Mouse (Mus musculus) stomach, embryonic 15.5 days (tissue): ENCODE measurements around the gene Pip4k2b. TPM values are rescaled to one million over a fixed set of nuclear protein-coding genes. Genes with fewer than 3 reads are reported as not detected.

Source experiments
- ATAC-seq: fragments of 200-750 bp; cut with Nextera tagmentation; 2 replicates; pipeline ENCODE4 v1.8.0; 2017; ENCODE audit warnings: low read depth, moderate number of reproducible peaks, moderate TSS enrichment; ENCODE audit not compliant: insufficient read depth, low FRiP score
- H3K27ac ChIP-seq: fragments of 300-500 bp; sonication (generic); 2 replicates; pipeline ENCODE4 v1.5.1; 2015; ENCODE audit warnings: mild to moderate bottlenecking, inconsistent platforms
- H3K27me3 ChIP-seq: fragments of 300-500 bp; sonication (generic); replicated peaks from 2 replicates; pipeline ENCODE4 v1.6.1; 2015; ENCODE audit warnings: inconsistent platforms
- H3K36me3 ChIP-seq: fragments of 300-500 bp; sonication (generic); 2 replicates; pipeline ENCODE4 v1.6.1; 2015; ENCODE audit warnings: inconsistent platforms
- H3K4me1 ChIP-seq: fragments of 300-500 bp; sonication (generic); 2 replicates; pipeline ENCODE4 v1.6.1; 2015; ENCODE audit warnings: inconsistent platforms
- H3K4me2 ChIP-seq: fragments of 300-500 bp; sonication (generic); 2 replicates; pipeline ENCODE4 v1.6.1; 2015; ENCODE audit warnings: mild to moderate bottlenecking, inconsistent platforms
- H3K4me3 ChIP-seq: fragments of 300-500 bp; sonication (generic); replicated peaks from 2 replicates; pipeline ENCODE4 v1.5.1; 2015; ENCODE audit warnings: inconsistent platforms
- H3K9ac ChIP-seq: fragments of 300-500 bp; sonication (generic); 2 replicates; pipeline ENCODE4 v1.6.1; 2015; ENCODE audit warnings: inconsistent platforms
- H3K9me3 ChIP-seq: fragments of 300-500 bp; sonication (generic); 2 replicates; pipeline ENCODE4 v1.6.1; 2016; ENCODE audit warnings: inconsistent platforms
- WGBS: fragments of 180-500 bp; shearing (Covaris S2); methylation state at CpG from one replicate; pipeline ENCODE4 v1.1.7; 2015; 5-methylcytosine and 5-hydroxymethylcytosine counted together
- polyA plus RNA-seq: library from polyadenylated mRNA; unstranded; fragments of >200 nt; fragmentation: Nextera tagmentation; extraction: Ambion mirVana; gene quantifications from 2 replicates; pipeline ENCODE4 v1.2.1, GENCODE M21; 2015

Gene Pip4k2b
- polyA plus RNA-seq, 1 experiment from 2014 or later = 1.5 TPM

- Histone ChIP-seq H3K27me3 (no peaks in the 10 kb centered on the region), H3K9ac (peak overlapping the region; percentile 82; the same call in 1 of the 2 replicates), H3K27ac (peak overlapping the region; percentile 99), H3K4me1 (peaks cover 53% of the 10 kb centered on the region), H3K36me3 (no peaks in the 10 kb centered on the region), H3K4me2 (peak overlapping the region; percentile 92), H3K4me3 (peak overlapping the region; percentile 89), H3K9me3 (no peaks in the 10 kb centered on the region)
- WGBS = 3% methylated on average over 14 of the region's 14 CpGs
- ATAC-seq = no peak
These were observed 46.5 kb downstream of the Pip4k2b start for GRCm38 (mm10) chr11:97697891-97698529.

- H3K4me3 ChIP-seq = peak overlapping the region; percentile 89
- peak overlapping the region; percentile 92 for H3K4me2 ChIP-seq
- peaks cover 53% of the 10 kb centered on the region for H3K4me1 ChIP-seq
- WGBS = 49% methylated on average over 11 of the region's 11 CpGs
- H3K27me3 ChIP-seq = no peaks in the 10 kb centered on the region
- no peaks in the 10 kb centered on the region for H3K9me3 ChIP-seq
- ATAC-seq = no peak
- H3K36me3 ChIP-seq = no peaks in the 10 kb centered on the region
- peak overlapping the region; percentile 99 for H3K27ac ChIP-seq
- H3K9ac ChIP-seq = peak overlapping the region; percentile 82; the same call in 1 of the 2 replicates
These were observed 47.2 kb downstream of the Pip4k2b start for GRCm38 (mm10) chr11:97697199-97697890.

- Histone ChIP-seq H3K9me3 (no peaks in the 10 kb centered on the region), H3K9ac (no peak overlapping the region), H3K4me2 (no peak overlapping the region), H3K27me3 (no peaks in the 10 kb centered on the region), H3K27ac (no peak overlapping the region), H3K4me3 (no peak overlapping the region), H3K36me3 (peaks cover 6% of the 10 kb centered on the region), H3K4me1 (peaks cover 50% of the 10 kb centered on the region)
- 74% methylated on average over 8 of the region's 8 CpGs for WGBS
- no peak for ATAC-seq
These were observed 47.8 kb downstream of the Pip4k2b start for GRCm38 (mm10) chr11:97696669-97697068.

DNA sequence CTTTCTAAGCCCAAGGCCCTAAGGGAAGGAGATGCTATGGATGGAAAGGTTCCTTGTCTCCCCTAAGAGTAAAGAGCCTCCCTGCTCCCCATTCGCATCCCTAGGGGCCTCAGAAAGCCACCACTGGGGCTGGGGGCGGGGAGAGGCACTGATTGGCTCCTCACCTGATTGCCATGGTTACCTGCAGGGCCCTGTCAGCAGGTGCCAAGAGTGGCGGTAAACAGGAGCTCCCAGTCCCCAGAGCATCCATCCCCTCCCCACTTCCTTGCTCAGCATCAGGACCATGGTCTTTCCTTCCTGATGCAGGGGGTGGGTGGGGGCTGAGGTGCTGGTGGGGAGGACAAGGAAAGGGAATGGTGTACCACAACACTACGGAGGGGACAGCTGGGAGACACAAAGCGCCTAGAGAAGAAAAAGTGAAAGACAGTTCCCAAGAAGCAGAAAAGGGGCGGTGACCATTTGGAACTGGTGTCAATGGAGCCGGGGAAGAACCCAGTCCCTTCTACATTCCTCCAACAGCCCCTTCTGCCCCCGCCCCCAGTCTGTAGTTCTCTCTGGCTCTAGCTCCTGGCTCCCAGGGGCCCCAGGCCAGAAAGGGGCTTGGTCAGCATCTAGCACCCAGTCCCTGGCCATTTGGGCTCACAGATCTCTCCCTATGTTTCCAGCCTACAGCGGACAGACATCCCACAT lies 48.6 kb downstream of the Pip4k2b start:
- ATAC-seq = no peak
- Histone ChIP-seq H3K27ac (peak overlapping the region; percentile 76), H3K27me3 (no peaks in the 10 kb centered on the region), H3K4me2 (peak overlapping the region; percentile 24), H3K9ac (no peak overlapping the region; the same call in 1 of the 2 replicates), H3K4me3 (0 out of 2 replicates have a peak overlapping the region, but pooled peaks have one; percentile 1), H3K9me3 (no peaks in the 10 kb centered on the region), H3K4me1 (peaks cover 42% of the 10 kb centered on the region), H3K36me3 (peaks cover 14% of the 10 kb centered on the region)
- WGBS = 45% methylated on average over 9 of the region's 9 CpGs

DNA sequence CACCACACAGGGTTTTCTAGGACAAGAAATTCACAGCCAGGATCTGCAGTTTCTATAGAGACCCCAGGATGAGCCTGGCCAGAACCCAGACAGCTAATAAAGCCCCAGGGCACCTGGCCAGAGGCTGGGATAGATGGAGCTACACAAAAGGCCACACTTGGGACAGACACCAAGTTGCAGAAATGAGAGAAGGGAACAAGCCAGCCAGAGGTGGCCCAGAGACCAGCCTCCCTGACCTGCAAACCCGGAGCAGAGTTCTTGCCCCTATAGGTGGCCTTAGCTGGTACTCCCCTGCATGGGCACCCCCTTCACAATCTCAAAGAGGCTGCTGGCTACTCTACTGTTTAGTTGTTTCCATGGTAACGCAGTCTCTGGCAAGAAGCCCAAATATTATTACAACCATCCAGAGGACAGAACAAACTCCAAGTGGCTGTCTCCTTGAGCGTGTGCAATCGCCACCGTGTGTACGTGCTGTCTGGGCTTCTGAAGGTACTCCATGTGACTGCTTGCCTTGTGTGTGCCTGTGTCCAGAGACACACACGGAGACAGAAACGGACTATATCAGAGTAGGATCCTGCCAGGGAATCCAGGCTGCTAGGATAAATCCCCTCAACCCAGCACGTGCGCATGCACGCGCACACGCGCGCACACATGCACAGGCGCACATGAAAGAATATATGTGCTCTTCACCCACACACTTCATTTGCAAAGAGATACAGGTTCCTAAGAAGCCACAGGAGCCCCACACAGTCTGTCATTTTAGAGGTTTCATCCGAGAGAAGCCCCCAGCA lies 49.4 kb downstream of the Pip4k2b start:
- Histone ChIP-seq H3K4me3 (0 out of 2 replicates have a peak overlapping the region, but pooled peaks have one; percentile 1), H3K9me3 (no peaks in the 10 kb centered on the region), H3K27me3 (no peaks in the 10 kb centered on the region), H3K4me2 (peak overlapping the region; percentile 24), H3K36me3 (peaks cover 22% of the 10 kb centered on the region), H3K4me1 (peaks cover 40% of the 10 kb centered on the region), H3K27ac (peak overlapping the region; percentile 76), H3K9ac (no peak overlapping the region)
- 48% methylated on average over 17 of the region's 17 CpGs for WGBS
- 0 out of 2 replicates have a peak, but pooled peaks have one; percentile 4 for ATAC-seq

DNA sequence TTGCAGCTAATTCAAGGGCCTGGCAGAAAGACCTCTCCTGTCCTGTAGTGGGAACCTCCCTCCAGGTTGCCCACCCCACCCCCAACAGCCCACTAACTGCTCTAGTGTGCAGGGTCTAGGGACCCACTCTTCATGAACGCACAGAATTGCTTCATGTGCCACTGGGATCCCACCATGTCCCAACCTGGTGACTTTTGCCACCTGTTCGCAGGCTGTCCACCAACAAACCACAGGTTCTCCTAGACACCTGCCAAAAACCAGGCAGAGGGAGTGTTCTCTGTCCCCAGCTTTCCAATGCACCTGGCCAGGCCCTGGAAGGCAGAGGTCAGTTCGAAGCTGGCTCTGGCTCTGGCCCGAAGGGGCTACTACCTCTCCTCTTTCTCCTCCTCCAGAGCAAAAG lies 50.1 kb downstream of the Pip4k2b start:
- H3K4me3 ChIP-seq = no peak overlapping the region
- no peaks in the 10 kb centered on the region for H3K9me3 ChIP-seq
- no peak for ATAC-seq
- peak overlapping the region; percentile 76; the same call in 1 of the 2 replicates for H3K27ac ChIP-seq
- 78% methylated on average over 4 of the region's 4 CpGs for WGBS
- H3K9ac ChIP-seq = no peak overlapping the region
- peak overlapping the region; percentile 24 for H3K4me2 ChIP-seq
- no peaks in the 10 kb centered on the region for H3K27me3 ChIP-seq
- peaks cover 25% of the 10 kb centered on the region for H3K36me3 ChIP-seq
- H3K4me1 ChIP-seq = peaks cover 40% of the 10 kb centered on the region

- H3K9me3 ChIP-seq = no peaks in the 10 kb centered on the region
- 30% methylated on average over 10 of the region's 10 CpGs for WGBS
- no peak overlapping the region for H3K9ac ChIP-seq
- no peak overlapping the region for H3K27ac ChIP-seq
- no peak overlapping the region for H3K4me3 ChIP-seq
- peaks cover 29% of the 10 kb centered on the region for H3K36me3 ChIP-seq
- H3K4me1 ChIP-seq = peaks cover 29% of the 10 kb centered on the region
- no peak for ATAC-seq
- H3K4me2 ChIP-seq = no peak overlapping the region
- no peaks in the 10 kb centered on the region for H3K27me3 ChIP-seq
These were observed 54.6 kb downstream of the Pip4k2b start for GRCm38 (mm10) chr11:97689861-97690260.

GRCm38 (mm10) chr11:97687061-97687460 lies 57.4 kb downstream of the Pip4k2b start:
- Histone ChIP-seq H3K4me3 (no peak overlapping the region), H3K27me3 (no peaks in the 10 kb centered on the region), H3K4me1 (peaks cover 23% of the 10 kb centered on the region; the same call in 1 of the 2 replicates), H3K4me2 (no peak overlapping the region), H3K27ac (no peak overlapping the region), H3K36me3 (peaks cover 27% of the 10 kb centered on the region), H3K9me3 (no peaks in the 10 kb centered on the region), H3K9ac (no peak overlapping the region)
- no peak for ATAC-seq
- WGBS = 89% methylated on average over 3 of the region's 3 CpGs

DNA sequence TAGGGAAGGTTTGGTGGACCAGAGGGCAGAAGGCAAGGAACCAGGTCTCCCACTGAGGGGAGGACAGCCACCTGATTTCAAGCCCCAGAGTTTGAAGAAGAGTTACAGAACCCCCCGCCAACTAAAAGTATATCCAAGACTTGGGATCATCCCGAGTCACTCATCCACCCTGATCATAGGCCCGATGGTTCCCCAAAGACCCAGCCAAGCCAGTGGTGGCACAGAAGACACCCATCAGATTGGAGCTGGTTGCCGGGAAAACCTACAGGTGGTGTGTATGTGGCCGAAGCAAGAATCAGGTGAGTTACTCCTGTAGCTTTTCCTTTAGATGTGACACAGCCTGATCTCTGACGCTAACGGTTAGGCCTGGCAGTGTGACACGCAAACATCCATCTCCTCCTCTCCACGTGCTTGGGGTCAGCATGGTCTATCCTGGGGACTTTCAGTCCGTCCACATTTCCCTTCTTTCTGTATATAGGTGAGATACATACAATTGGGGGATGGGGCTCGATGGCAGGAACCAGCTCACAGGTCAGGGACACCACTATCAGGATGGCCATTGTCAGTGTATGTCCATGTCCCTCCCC lies 58.1 kb downstream of the Pip4k2b start:
- H3K36me3 ChIP-seq = peaks cover 23% of the 10 kb centered on the region
- H3K27me3 ChIP-seq = no peaks in the 10 kb centered on the region
- ATAC-seq = no peak
- no peak overlapping the region for H3K27ac ChIP-seq
- H3K4me2 ChIP-seq = peak overlapping the region; percentile 62
- H3K4me3 ChIP-seq = peak overlapping the region; percentile 40
- H3K4me1 ChIP-seq = peaks cover 23% of the 10 kb centered on the region; the same call in 1 of the 2 replicates
- H3K9me3 ChIP-seq = no peaks in the 10 kb centered on the region
- 0 out of 2 replicates have a peak overlapping the region, but pooled peaks have one; percentile 25 for H3K9ac ChIP-seq
- WGBS = 60% methylated on average over 11 of the region's 11 CpGs

DNA sequence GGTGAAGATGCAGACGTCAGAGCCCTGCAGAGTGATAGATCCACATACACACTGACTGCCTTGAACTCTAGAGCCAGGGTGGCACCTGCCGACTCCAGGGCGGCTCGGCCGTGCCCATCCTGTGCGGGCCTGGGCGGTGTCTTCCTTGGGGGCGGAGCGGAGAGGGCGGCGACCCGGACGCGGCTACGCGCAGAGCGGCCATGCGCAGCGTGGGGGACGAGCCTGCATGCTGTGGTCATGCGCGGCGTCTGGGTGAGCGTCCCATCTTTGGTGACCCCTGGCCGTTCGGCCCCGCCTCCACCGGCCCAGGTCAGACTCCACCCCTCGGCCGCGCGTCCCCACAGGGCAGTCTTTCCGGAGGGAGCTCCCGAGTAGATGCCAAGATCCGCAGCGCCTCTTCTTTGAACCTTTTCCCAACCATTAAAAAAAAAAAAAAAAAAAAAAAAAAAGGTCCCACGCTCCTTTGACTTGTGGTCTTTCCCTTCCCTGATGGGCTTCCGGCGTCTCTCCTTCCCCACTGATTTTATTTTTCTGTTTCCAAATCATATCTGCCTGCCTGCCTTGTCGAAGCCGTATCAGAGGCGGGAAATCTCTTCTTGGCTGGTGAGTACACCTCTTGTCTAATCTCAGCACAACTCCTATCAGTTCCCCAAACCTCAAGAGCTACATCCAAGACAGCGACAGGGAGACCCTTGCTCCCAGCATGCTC lies 58.7 kb downstream of the Pip4k2b start, which contains the start of gene Cisd3:
Gene Cisd3, plus strand, starts transcription at position 214 of the 709 bp plus-strand sequence.
- H3K9me3 ChIP-seq = no peaks in the 10 kb centered on the region
- peaks cover 20% of the 10 kb centered on the region for H3K36me3 ChIP-seq
- H3K9ac ChIP-seq = 0 out of 2 replicates have a peak within 1 kb of the TSS, but pooled peaks have one; percentile 25
- ATAC-seq = peak; percentile 86
- H3K27me3 ChIP-seq = no peaks in the 10 kb centered on the region
- peak within 1 kb of the TSS; percentile 18; the same call in 1 of the 2 replicates for H3K27ac ChIP-seq
- H3K4me3 ChIP-seq = peak within 1 kb of the TSS; percentile 40
- peak within 1 kb of the TSS; percentile 62 for H3K4me2 ChIP-seq
- under 1% methylated on average over 42 of the region's 43 CpGs for WGBS
- H3K4me1 ChIP-seq = peaks cover 23% of the 10 kb centered on the region; the same call in 1 of the 2 replicates
